Mouse (Mus musculus): ENCODE data around the gene Npc1l1. TPM values are rescaled to one million over a fixed set of nuclear protein-coding genes. Genes with fewer than 3 reads are reported as not detected.
A peak's percentile ranks its signal among the peaks of the same experiment; 100 is the strongest.

Npc1l1 gene
- polyA plus RNA-seq, 2 experiments = 0.23 to 0.25 TPM

- no peak for TF ChIP-seq POLR2A (IDR thresholded peaks at IDR 0.05; ENCODE audit: borderline replicate concordance, extremely low read depth, insufficient read depth, insufficient read length)
- H3K27ac ChIP-seq (replicated peaks; ENCODE audit: low read depth, low read length) = no peak overlapping the region
- H3K9me3 ChIP-seq (ENCODE audit: control insufficient read depth, low read length) = no peaks in the 10 kb centered on the region
- no peak for ATAC-seq (ENCODE audit: low FRiP score, low read depth)
- no peak overlapping the region for H3K4me2 ChIP-seq (replicated peaks; ENCODE audit: low read depth, low read length, severe bottlenecking)
- no peak overlapping the region for H3K9ac ChIP-seq (ENCODE audit: low read depth, low read length, severe bottlenecking)
- H3K4me3 ChIP-seq (replicated peaks; ENCODE audit: low read length) = no peak overlapping the region
- WGBS = 76% methylated on average over 2 of the region's 2 CpGs
- no peaks in the 10 kb centered on the region for H3K27me3 ChIP-seq (ENCODE audit: control insufficient read depth, insufficient read depth, low read length)
- no peaks in the 10 kb centered on the region for H3K36me3 ChIP-seq (ENCODE audit: control insufficient read depth, insufficient read depth, low read length)
- no peaks in the 10 kb centered on the region for H3K4me1 ChIP-seq (ENCODE audit: control insufficient read depth, insufficient read depth, low read length)
- DNase-seq (ENCODE audit: low spot score) = no peak
Observed at GRCm38 (mm10) chr11:6207090-6207489, 22.9 kb downstream of the Npc1l1 start.

DNA sequence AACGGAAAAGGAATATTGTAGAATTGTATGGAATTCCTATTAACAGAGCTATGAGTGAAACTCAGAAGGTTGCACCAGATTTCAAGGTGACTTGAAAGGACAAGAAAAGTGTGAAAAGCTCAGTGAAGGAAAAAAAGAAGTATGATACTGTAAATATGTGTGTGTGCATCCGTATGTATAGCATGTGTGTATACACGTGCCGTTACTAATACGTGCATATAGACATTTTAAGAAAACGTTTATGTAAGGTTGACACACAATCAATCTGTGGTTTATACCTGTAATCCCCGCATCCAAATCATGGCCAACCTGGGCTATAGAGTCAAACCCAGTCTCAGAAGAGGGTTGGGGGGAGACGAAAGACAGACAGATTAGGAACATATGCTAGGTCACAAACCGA, 29.4 kb downstream of the Npc1l1 start:
- no peak for ATAC-seq (ENCODE audit: low FRiP score, low read depth)

GRCm38 (mm10) chr11:6200087-6200569, 29.8 kb downstream of the Npc1l1 start, which contains the start of gene Nudcd3:
Gene Nudcd3, minus strand, starts transcription at chr11:6200415.
- Histone ChIP-seq H3K9me3 (ENCODE audit: control insufficient read depth, low read length) (no peaks in the 10 kb centered on the region), H3K4me2 (replicated peaks; ENCODE audit: low read depth, low read length, severe bottlenecking) (peak within 1 kb of the TSS; percentile 87), H3K4me3 (replicated peaks; ENCODE audit: low read length) (peak within 1 kb of the TSS; percentile 98), H3K9ac (ENCODE audit: low read depth, low read length, severe bottlenecking) (peak within 1 kb of the TSS; percentile 86), H3K36me3 (ENCODE audit: control insufficient read depth, insufficient read depth, low read length) (no peaks in the 10 kb centered on the region), H3K27me3 (ENCODE audit: control insufficient read depth, insufficient read depth, low read length) (no peaks in the 10 kb centered on the region), H3K27ac (replicated peaks; ENCODE audit: low read depth, low read length) (peak within 1 kb of the TSS; percentile 93), H3K4me1 (ENCODE audit: control insufficient read depth, insufficient read depth, low read length) (peaks cover 10% of the 10 kb centered on the region)
- ATAC-seq (ENCODE audit: low FRiP score, low read depth) (peak; percentile 95), DNase-seq (ENCODE audit: low spot score) (peak; percentile 87)
- TF ChIP-seq POLR2A (IDR thresholded peaks at IDR 0.05; ENCODE audit: borderline replicate concordance, extremely low read depth, insufficient read depth, insufficient read length) = peak; percentile 78; the same call in 1 of the 2 replicates
- WGBS = 0% methylated on average over 39 of the region's 39 CpGs

More for the DNA sequence above, 29.4 kb downstream of the Npc1l1 start:
- Histone ChIP-seq H3K27ac (replicated peaks; ENCODE audit: low read depth, low read length) (peak overlapping the region; percentile 93), H3K36me3 (ENCODE audit: control insufficient read depth, insufficient read depth, low read length) (no peaks in the 10 kb centered on the region), H3K4me3 (replicated peaks; ENCODE audit: low read length) (peak overlapping the region; percentile 98), H3K4me1 (ENCODE audit: control insufficient read depth, insufficient read depth, low read length) (peaks cover 10% of the 10 kb centered on the region), H3K27me3 (ENCODE audit: control insufficient read depth, insufficient read depth, low read length) (no peaks in the 10 kb centered on the region), H3K9ac (ENCODE audit: low read depth, low read length, severe bottlenecking) (peak overlapping the region; percentile 86), H3K4me2 (replicated peaks; ENCODE audit: low read depth, low read length, severe bottlenecking) (peak overlapping the region; percentile 87), H3K9me3 (ENCODE audit: control insufficient read depth, low read length) (no peaks in the 10 kb centered on the region)
- WGBS = 24% methylated on average over 9 of the region's 9 CpGs
- DNase-seq (ENCODE audit: low spot score) = no peak
- no peak for TF ChIP-seq POLR2A (IDR thresholded peaks at IDR 0.05; ENCODE audit: borderline replicate concordance, extremely low read depth, insufficient read depth, insufficient read length)

GRCm38 (mm10) chr11:6199410-6200086, 30.4 kb downstream of the Npc1l1 start, which contains the start of gene A730071L15Rik:
Gene A730071L15Rik, plus strand, starts transcription at chr11:6200029.
- WGBS = 2% methylated on average over 26 of the region's 35 CpGs
- no peak for DNase-seq (ENCODE audit: low spot score)
- Histone ChIP-seq H3K27me3 (ENCODE audit: control insufficient read depth, insufficient read depth, low read length) (no peaks in the 10 kb centered on the region), H3K36me3 (ENCODE audit: control insufficient read depth, insufficient read depth, low read length) (no peaks in the 10 kb centered on the region), H3K9ac (ENCODE audit: low read depth, low read length, severe bottlenecking) (peak within 1 kb of the TSS; percentile 86), H3K9me3 (ENCODE audit: control insufficient read depth, low read length) (no peaks in the 10 kb centered on the region), H3K4me2 (replicated peaks; ENCODE audit: low read depth, low read length, severe bottlenecking) (peak within 1 kb of the TSS; percentile 87), H3K4me1 (ENCODE audit: control insufficient read depth, insufficient read depth, low read length) (peaks cover 10% of the 10 kb centered on the region), H3K27ac (replicated peaks; ENCODE audit: low read depth, low read length) (peak within 1 kb of the TSS; percentile 93), H3K4me3 (replicated peaks; ENCODE audit: low read length) (peak within 1 kb of the TSS; percentile 98)
- no peak for TF ChIP-seq POLR2A (IDR thresholded peaks at IDR 0.05; ENCODE audit: borderline replicate concordance, extremely low read depth, insufficient read depth, insufficient read length)
- peak; percentile 43 for ATAC-seq (ENCODE audit: low FRiP score, low read depth)

DNA sequence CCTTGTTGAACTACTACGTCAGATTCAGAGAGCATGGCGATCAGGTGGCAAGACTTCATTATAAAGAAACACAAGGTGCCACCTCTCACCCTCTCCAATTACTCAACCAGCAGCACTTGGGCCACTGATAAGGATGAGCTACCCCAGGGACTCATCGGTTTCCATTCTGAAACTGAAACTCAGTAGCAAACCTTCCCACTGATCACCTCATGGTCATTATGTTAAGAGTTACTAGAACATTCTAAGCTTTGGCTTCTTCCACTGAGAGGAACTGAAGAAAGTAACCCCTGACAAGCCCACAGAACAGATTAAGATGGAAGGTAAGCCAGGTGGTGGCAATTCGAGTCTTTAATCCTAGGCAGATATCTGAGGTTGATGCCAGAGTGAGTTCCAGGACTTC, 31.5 kb downstream of the Npc1l1 start:
- Histone ChIP-seq H3K9ac (ENCODE audit: low read depth, low read length, severe bottlenecking) (no peak overlapping the region), H3K36me3 (ENCODE audit: control insufficient read depth, insufficient read depth, low read length) (no peaks in the 10 kb centered on the region), H3K27me3 (ENCODE audit: control insufficient read depth, insufficient read depth, low read length) (no peaks in the 10 kb centered on the region), H3K4me2 (replicated peaks; ENCODE audit: low read depth, low read length, severe bottlenecking) (peak overlapping the region; percentile 87), H3K4me3 (replicated peaks; ENCODE audit: low read length) (peak overlapping the region; percentile 98; the same call in 1 of the 2 replicates), H3K9me3 (ENCODE audit: control insufficient read depth, low read length) (no peaks in the 10 kb centered on the region), H3K27ac (replicated peaks; ENCODE audit: low read depth, low read length) (no peak overlapping the region), H3K4me1 (ENCODE audit: control insufficient read depth, insufficient read depth, low read length) (peaks cover 10% of the 10 kb centered on the region)
- DNase-seq (ENCODE audit: low spot score) = no peak
- WGBS = 90% methylated on average over 4 of the region's 4 CpGs
- no peak for ATAC-seq (ENCODE audit: low FRiP score, low read depth)
- TF ChIP-seq POLR2A (IDR thresholded peaks at IDR 0.05; ENCODE audit: borderline replicate concordance, extremely low read depth, insufficient read depth, insufficient read length) = no peak

Data from limb, embryonic 14.5 days (tissue).